Mouse (Mus musculus): ENCODE data around the gene Nfkbia.

DNA sequence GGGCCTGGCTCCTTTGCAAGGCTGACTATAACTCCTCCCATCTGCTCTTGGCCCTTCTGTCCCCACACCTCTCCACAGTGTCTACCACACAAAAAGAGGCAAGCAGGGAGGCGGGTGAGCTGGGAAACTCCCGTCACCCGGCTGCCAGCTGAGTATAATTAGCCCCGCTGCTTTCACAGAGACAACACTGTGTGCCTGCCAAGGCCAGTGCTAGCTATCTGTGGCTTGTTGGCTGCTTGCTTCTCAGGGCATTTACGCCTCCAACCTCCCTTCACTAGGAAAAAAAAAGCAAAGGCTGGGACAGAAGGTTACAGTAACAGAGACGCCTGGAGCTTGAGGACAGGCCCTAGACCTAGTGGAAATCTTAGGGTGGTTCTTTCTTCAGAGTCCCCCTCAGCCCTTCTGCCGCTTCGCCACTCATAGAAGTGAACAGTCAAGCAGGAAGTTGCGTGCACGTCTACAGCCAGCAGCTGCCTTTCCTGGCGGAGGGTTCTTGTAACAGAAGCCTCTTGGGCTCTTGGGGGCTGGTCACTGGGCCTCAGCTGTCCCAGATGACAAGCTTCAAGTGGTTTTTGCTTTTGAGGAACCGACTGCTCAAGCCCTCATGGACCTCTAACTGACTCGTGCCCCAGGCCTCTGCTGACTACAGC, 45.6 kb downstream of the Nfkbia start:
- TF ChIP-seq GATA1 (IDR thresholded peaks at IDR 0.05; ENCODE audit: low read length) (no peak), TAL1 (IDR thresholded peaks at IDR 0.05; ENCODE audit: low read length) (no peak)
